Mouse (Mus musculus): ENCODE measurements at regions not wholly inside any gene's neighbourhood (a gene's known extent, or its start where the extent isn't known, plus 50 kb on each side); places are given as distances from the start of the nearest gene placed in this dataset.

GRCm38 (mm10) chr12:119038306-119038705 is 72.1 kb upstream of the Abcb5 start:
- Histone ChIP-seq H3K4me2 (ENCODE audit: low read length) (no peak overlapping the region), H3K4me3 (replicated peaks; ENCODE audit: low read depth, low read length) (no peak overlapping the region), H3K36me3 (ENCODE audit: insufficient read depth, low read length) (no peaks in the 10 kb centered on the region), H3K4me1 (replicated peaks; ENCODE audit: insufficient read depth, low read length) (no peaks in the 10 kb centered on the region), H3K9me3 (replicated peaks; ENCODE audit: low read length) (no peaks in the 10 kb centered on the region), H3K9ac (ENCODE audit: low read depth, low read length) (no peak overlapping the region), H3K27ac (no peak overlapping the region), H3K27me3 (ENCODE audit: insufficient read depth, low read length) (no peaks in the 10 kb centered on the region)
- WGBS = 96% methylated on average over 3 of the region's 3 CpGs
- TF ChIP-seq CTCF (IDR thresholded peaks at IDR 0.05; ENCODE audit: low read depth) = peak; percentile 11; the same call in 1 of the 2 replicates
- DNase-seq (ENCODE audit: low spot score) (no peak), ATAC-seq (replicated peaks; ENCODE audit: low FRiP score, low read depth) (no peak)

GRCm38 (mm10) chr12:119034828-119035227 is 68.6 kb upstream of the Abcb5 start:
- ATAC-seq (replicated peaks; ENCODE audit: low FRiP score, low read depth) = no peak
- no peaks in the 10 kb centered on the region for H3K4me1 ChIP-seq (replicated peaks; ENCODE audit: insufficient read depth, low read length)
- DNase-seq (ENCODE audit: low spot score) = no peak
- H3K4me2 ChIP-seq (ENCODE audit: low read length) = no peak overlapping the region
- H3K4me3 ChIP-seq (replicated peaks; ENCODE audit: low read depth, low read length) = no peak overlapping the region
- no peaks in the 10 kb centered on the region for H3K27me3 ChIP-seq (ENCODE audit: insufficient read depth, low read length)
- no peaks in the 10 kb centered on the region for H3K9me3 ChIP-seq (replicated peaks; ENCODE audit: low read length)
- H3K9ac ChIP-seq (ENCODE audit: low read depth, low read length) = no peak overlapping the region
- H3K36me3 ChIP-seq (ENCODE audit: insufficient read depth, low read length) = no peaks in the 10 kb centered on the region
- no peak for TF ChIP-seq CTCF (IDR thresholded peaks at IDR 0.05; ENCODE audit: low read depth)
- no peak overlapping the region for H3K27ac ChIP-seq
- WGBS = 82% methylated on average over 4 of the region's 4 CpGs

- TF ChIP-seq CTCF (IDR thresholded peaks at IDR 0.05; ENCODE audit: low read depth) = no peak
- ATAC-seq (replicated peaks; ENCODE audit: low FRiP score, low read depth) (no peak), DNase-seq (ENCODE audit: low spot score) (no peak)
Observed at GRCm38 (mm10) chr12:119028711-119029110, 62.5 kb upstream of the Abcb5 start.

GRCm38 (mm10) chr12:119028161-119028560 is 61.9 kb upstream of the Abcb5 start:
- Histone ChIP-seq H3K9ac (ENCODE audit: low read depth, low read length) (no peak overlapping the region), H3K4me2 (ENCODE audit: low read length) (no peak overlapping the region), H3K27me3 (ENCODE audit: insufficient read depth, low read length) (no peaks in the 10 kb centered on the region), H3K4me1 (replicated peaks; ENCODE audit: insufficient read depth, low read length) (no peaks in the 10 kb centered on the region), H3K9me3 (replicated peaks; ENCODE audit: low read length) (no peaks in the 10 kb centered on the region), H3K36me3 (ENCODE audit: insufficient read depth, low read length) (no peaks in the 10 kb centered on the region), H3K4me3 (replicated peaks; ENCODE audit: low read depth, low read length) (no peak overlapping the region), H3K27ac (no peak overlapping the region)
- 94% methylated on average over 2 of the region's 2 CpGs for WGBS
- DNase-seq (ENCODE audit: low spot score) = no peak
- TF ChIP-seq CTCF (IDR thresholded peaks at IDR 0.05; ENCODE audit: low read depth) = no peak
- no peak for ATAC-seq (replicated peaks; ENCODE audit: low FRiP score, low read depth)

More at GRCm38 (mm10) chr12:119028711-119029110, 62.5 kb upstream of the Abcb5 start:
- Histone ChIP-seq H3K36me3 (ENCODE audit: insufficient read depth, low read length) (no peaks in the 10 kb centered on the region), H3K4me1 (replicated peaks; ENCODE audit: insufficient read depth, low read length) (no peaks in the 10 kb centered on the region), H3K27me3 (ENCODE audit: insufficient read depth, low read length) (no peaks in the 10 kb centered on the region), H3K27ac (no peak overlapping the region), H3K4me3 (replicated peaks; ENCODE audit: low read depth, low read length) (no peak overlapping the region), H3K4me2 (ENCODE audit: low read length) (no peak overlapping the region), H3K9me3 (replicated peaks; ENCODE audit: low read length) (no peaks in the 10 kb centered on the region), H3K9ac (ENCODE audit: low read depth, low read length) (no peak overlapping the region)
- 81% methylated on average over 2 of the region's 2 CpGs for WGBS

GRCm38 (mm10) chr12:119027701-119028100 is 61.5 kb upstream of the Abcb5 start:
- DNase-seq (ENCODE audit: low spot score) (no peak), ATAC-seq (replicated peaks; ENCODE audit: low FRiP score, low read depth) (no peak)
- Histone ChIP-seq H3K36me3 (ENCODE audit: insufficient read depth, low read length) (no peaks in the 10 kb centered on the region), H3K9me3 (replicated peaks; ENCODE audit: low read length) (no peaks in the 10 kb centered on the region), H3K4me2 (ENCODE audit: low read length) (no peak overlapping the region), H3K9ac (ENCODE audit: low read depth, low read length) (no peak overlapping the region), H3K27me3 (ENCODE audit: insufficient read depth, low read length) (no peaks in the 10 kb centered on the region), H3K4me3 (replicated peaks; ENCODE audit: low read depth, low read length) (no peak overlapping the region), H3K27ac (no peak overlapping the region), H3K4me1 (replicated peaks; ENCODE audit: insufficient read depth, low read length) (no peaks in the 10 kb centered on the region)
- WGBS = 36% methylated on average over 4 of the region's 4 CpGs
- no peak for TF ChIP-seq CTCF (IDR thresholded peaks at IDR 0.05; ENCODE audit: low read depth)

- TF ChIP-seq CTCF (IDR thresholded peaks at IDR 0.05; ENCODE audit: low read depth) = peak; percentile 85
- peak; percentile 63 for DNase-seq (ENCODE audit: low spot score)
- no peaks in the 10 kb centered on the region for H3K36me3 ChIP-seq (ENCODE audit: insufficient read depth, low read length)
- WGBS = 57% methylated on average over 1 of the region's 1 CpGs
- no peak overlapping the region for H3K9ac ChIP-seq (ENCODE audit: low read depth, low read length)
- no peaks in the 10 kb centered on the region for H3K9me3 ChIP-seq (replicated peaks; ENCODE audit: low read length)
- no peak overlapping the region for H3K4me2 ChIP-seq (ENCODE audit: low read length)
- no peak overlapping the region for H3K27ac ChIP-seq
- no peaks in the 10 kb centered on the region for H3K4me1 ChIP-seq (replicated peaks; ENCODE audit: insufficient read depth, low read length)
- H3K27me3 ChIP-seq (ENCODE audit: insufficient read depth, low read length) = no peaks in the 10 kb centered on the region
- no peak overlapping the region for H3K4me3 ChIP-seq (replicated peaks; ENCODE audit: low read depth, low read length)
- ATAC-seq (replicated peaks; ENCODE audit: low FRiP score, low read depth) = no peak
Observed at GRCm38 (mm10) chr12:119026311-119026710, 60.1 kb upstream of the Abcb5 start.

DNA sequence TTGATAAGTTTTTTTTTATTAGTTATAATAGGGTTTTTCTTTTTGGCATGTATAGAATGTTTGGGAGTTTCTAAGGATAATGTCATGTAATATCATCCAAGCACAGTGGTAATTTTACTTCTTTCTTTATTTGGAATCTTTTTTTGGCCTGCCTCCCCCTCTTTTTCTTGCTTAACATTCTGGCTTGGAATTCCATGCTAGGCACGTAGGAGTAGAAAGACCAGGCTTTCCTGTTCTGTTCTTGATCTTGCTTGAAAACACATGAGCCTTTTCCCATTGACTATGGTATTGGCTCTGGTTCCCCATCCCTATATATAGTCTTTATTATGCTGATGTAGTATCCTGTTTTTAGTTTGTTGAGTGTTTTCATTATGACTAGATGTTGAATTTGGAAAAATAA is 57.8 kb upstream of the Abcb5 start:
- Histone ChIP-seq H3K27me3 (ENCODE audit: insufficient read depth, low read length) (no peaks in the 10 kb centered on the region), H3K4me2 (ENCODE audit: low read length) (no peak overlapping the region), H3K4me3 (replicated peaks; ENCODE audit: low read depth, low read length) (no peak overlapping the region), H3K36me3 (ENCODE audit: insufficient read depth, low read length) (no peaks in the 10 kb centered on the region), H3K4me1 (replicated peaks; ENCODE audit: insufficient read depth, low read length) (no peaks in the 10 kb centered on the region), H3K27ac (no peak overlapping the region), H3K9me3 (replicated peaks; ENCODE audit: low read length) (no peaks in the 10 kb centered on the region), H3K9ac (ENCODE audit: low read depth, low read length) (no peak overlapping the region)
- DNase-seq (ENCODE audit: low spot score) (no peak), ATAC-seq (replicated peaks; ENCODE audit: low FRiP score, low read depth) (no peak)
- no peak for TF ChIP-seq CTCF (IDR thresholded peaks at IDR 0.05; ENCODE audit: low read depth)
- WGBS = 52% methylated on average over 1 of the region's 1 CpGs

Data from kidney, postnatal 0 days (tissue).